In genomic region chr2:13011472-13011871, GRCm38 (mm10) we compare ENCODE assay signal across 8 mouse cellular contexts. TPM values are rescaled to one million over a fixed set of nuclear protein-coding genes. Genes with fewer than 3 reads are reported as not detected.
DNase-seq lines count a peak whose midpoint lies in the region; ATAC-seq and TF ChIP-seq lines count a peak whose summit lies in the region.

TSS of gene C1ql3 (minus strand) at chr2:13011806.

- WGBS in kidney, embryonic 14.5 days, result 1% methylated on average over 19 of the region's 19 CpGs
- WGBS in heart, postnatal 0 days, result 2% methylated on average over 19 of the region's 19 CpGs
- WGBS in midbrain, embryonic 11.5 days, result 2% methylated on average over 19 of the region's 19 CpGs
- WGBS in stomach, postnatal 0 days, result 2% methylated on average over 19 of the region's 19 CpGs

- H3K9me3 ChIP-seq in kidney, embryonic 14.5 days (ENCODE audit: control insufficient read depth, low read length), result no peaks in the 10 kb centered on the region
- H3K9me3 ChIP-seq in heart, postnatal 0 days (replicated peaks; ENCODE audit: control insufficient read depth, low read length), result no peaks in the 10 kb centered on the region
- no peaks in the 10 kb centered on the region for H3K9me3 ChIP-seq in midbrain, embryonic 11.5 days (ENCODE audit: control insufficient read depth, low read length)
- H3K9me3 ChIP-seq in stomach, postnatal 0 days (ENCODE audit: control insufficient read depth, low read length), result no peaks in the 10 kb centered on the region

- no peak for TF ChIP-seq EP300 in heart, postnatal 0 days (IDR thresholded peaks at IDR 0.05; ENCODE audit: low read depth)
- TF ChIP-seq EP300 in stomach, postnatal 0 days (optimal IDR thresholded peaks at IDR 0.05), result no peak

- peak within 1 kb of the TSS; percentile 96 for H3K4me2 ChIP-seq in kidney, embryonic 14.5 days (replicated peaks; ENCODE audit: low read depth, low read length)
- peak within 1 kb of the TSS; percentile 99 for H3K4me2 ChIP-seq in heart, postnatal 0 days (ENCODE audit: low read depth, low read length)
- H3K4me2 ChIP-seq in midbrain, embryonic 11.5 days, result peak within 1 kb of the TSS; percentile 98
- H3K4me2 ChIP-seq in stomach, postnatal 0 days (replicated peaks; ENCODE audit: low read depth), result peak within 1 kb of the TSS; percentile 98

- no peak within 1 kb of the TSS for H3K27ac ChIP-seq in kidney, embryonic 14.5 days (ENCODE audit: low read depth, low read length)
- H3K27ac ChIP-seq in heart, postnatal 0 days (ENCODE audit: low read depth), result no peak within 1 kb of the TSS
- H3K27ac ChIP-seq in midbrain, embryonic 11.5 days (ENCODE audit: low read depth, low read length), result no peak within 1 kb of the TSS
- H3K27ac ChIP-seq in stomach, postnatal 0 days (replicated peaks), result no peak within 1 kb of the TSS

- no peaks in the 10 kb centered on the region for H3K36me3 ChIP-seq in kidney, embryonic 14.5 days (ENCODE audit: control insufficient read depth, insufficient read depth, low read length)
- H3K36me3 ChIP-seq in heart, postnatal 0 days (replicated peaks; ENCODE audit: control insufficient read depth, insufficient read depth, low read length), result no peaks in the 10 kb centered on the region
- no peaks in the 10 kb centered on the region for H3K36me3 ChIP-seq in midbrain, embryonic 11.5 days (ENCODE audit: control insufficient read depth, insufficient read depth, low read length)
- no peaks in the 10 kb centered on the region for H3K36me3 ChIP-seq in stomach, postnatal 0 days (ENCODE audit: control insufficient read depth, insufficient read depth, low read length)

- H3K9ac ChIP-seq in kidney, embryonic 14.5 days (ENCODE audit: low read depth, low read length), result peak within 1 kb of the TSS; percentile 51
- peak within 1 kb of the TSS; percentile 40; the same call in 1 of the 2 replicates for H3K9ac ChIP-seq in heart, postnatal 0 days (replicated peaks; ENCODE audit: low read depth, low read length)
- peak within 1 kb of the TSS; percentile 59 for H3K9ac ChIP-seq in midbrain, embryonic 11.5 days (ENCODE audit: low read length)
- H3K9ac ChIP-seq in stomach, postnatal 0 days (ENCODE audit: low read length), result peak within 1 kb of the TSS; percentile 43

- peak within 1 kb of the TSS; percentile 53 for H3K4me3 ChIP-seq in kidney, embryonic 14.5 days (ENCODE audit: low read length)
- H3K4me3 ChIP-seq in heart, postnatal 0 days (ENCODE audit: low read depth, low read length), result peak within 1 kb of the TSS; percentile 62
- peak within 1 kb of the TSS; percentile 63 for H3K4me3 ChIP-seq in midbrain, embryonic 11.5 days (ENCODE audit: low read depth, low read length)
- peak within 1 kb of the TSS; percentile 58 for H3K4me3 ChIP-seq in stomach, postnatal 0 days (ENCODE audit: low read depth, low read length)

- peaks cover 14% of the 10 kb centered on the region for H3K4me1 ChIP-seq in kidney, embryonic 14.5 days (ENCODE audit: control insufficient read depth, insufficient read depth, low read length)
- H3K4me1 ChIP-seq in heart, postnatal 0 days (ENCODE audit: control insufficient read depth, insufficient read depth), result peaks cover 24% of the 10 kb centered on the region
- H3K4me1 ChIP-seq in midbrain, embryonic 11.5 days (ENCODE audit: control insufficient read depth, insufficient read depth, low read length), result peaks cover 14% of the 10 kb centered on the region
- H3K4me1 ChIP-seq in stomach, postnatal 0 days (replicated peaks; ENCODE audit: control insufficient read depth, insufficient read depth), result peaks cover 8% of the 10 kb centered on the region; the same call in 1 of the 2 replicates

- no peak for ATAC-seq in kidney, embryonic 14.5 days (ENCODE audit: low FRiP score, low TSS enrichment)
- ATAC-seq in heart, postnatal 0 days (ENCODE audit: insufficient read depth, low read depth), result no peak
- 0 out of 2 replicates have a peak, but pooled peaks have one; percentile 38 for ATAC-seq in midbrain, embryonic 11.5 days (ENCODE audit: low FRiP score)
- ATAC-seq in stomach, postnatal 0 days (ENCODE audit: low FRiP score, low TSS enrichment), result no peak
- no peak for ATAC-seq in monocyte, adult 5-6 weeks (replicated peaks; ENCODE audit: insufficient number of reproducible peaks, low FRiP score, low TSS enrichment, poor library complexity, severe bottlenecking)

- no peak for DNase-seq in kidney, adult 18-20 months
- DNase-seq in embryo, embryonic 11 days, result peak; percentile 44
- DNase-seq in heart, postnatal 0 days (ENCODE audit: low spot score), result no peak
- DNase-seq in left cerebral cortex, adult 11 months (ENCODE audit: low spot score), result peak; percentile 67
- DNase-seq in midbrain, embryonic 11.5 days (ENCODE audit: low spot score, missing footprints), result peak; percentile 94
- DNase-seq in stomach, postnatal 0 days (ENCODE audit: low spot score), result no peak

- H3K27me3 ChIP-seq in kidney, embryonic 14.5 days (ENCODE audit: control insufficient read depth, insufficient read depth, low read length), result peaks cover 47% of the 10 kb centered on the region
- H3K27me3 ChIP-seq in heart, postnatal 0 days (ENCODE audit: control insufficient read depth, insufficient read depth, low read length), result peaks cover 26% of the 10 kb centered on the region
- peaks cover 45% of the 10 kb centered on the region for H3K27me3 ChIP-seq in midbrain, embryonic 11.5 days (ENCODE audit: control insufficient read depth, insufficient read depth, low read length)
- H3K27me3 ChIP-seq in stomach, postnatal 0 days (ENCODE audit: control insufficient read depth, insufficient read depth, low read length), result peaks cover 4% of the 10 kb centered on the region; the same call in 1 of the 2 replicates

- no peak for TF ChIP-seq CTCF in heart, postnatal 0 days (IDR thresholded peaks at IDR 0.05; ENCODE audit: low read depth)
- TF ChIP-seq CTCF in stomach, postnatal 0 days (IDR thresholded peaks at IDR 0.05; ENCODE audit: low read depth), result no peak

RNA-seq across cellular contexts. Expression of gene C1ql3, which starts in this region (rescaled TPM):
- 0.64 and 0.92 TPM in 2 replicates for polyA plus RNA-seq in kidney, embryonic 14.5 days (2014; fragmentation: Nextera tagmentation; extraction: Ambion mirVana)
- total RNA-seq in heart, postnatal 0 days (2014; rRNA removed; ENCODE audit: low replicate concordance), result 0.89 TPM in 1 of 2 replicates, not detected in the other
- polyA plus RNA-seq in heart, postnatal 0 days (2015; fragmentation: Nextera tagmentation; extraction: Ambion mirVana), result 0.10 and 0.14 TPM in 2 replicates
- 0.92 and 1.2 TPM in 2 replicates for polyA plus RNA-seq in midbrain, embryonic 11.5 days (2014; fragmentation: Nextera tagmentation; extraction: Ambion mirVana)
- polyA plus RNA-seq in stomach, postnatal 0 days (2015; fragmentation: Nextera tagmentation; extraction: Ambion mirVana), result 0.19 and 0.24 TPM in 2 replicates
- 0.68 TPM in 1 of 3 replicates, not detected in the others for total RNA-seq in monocyte, adult 5-6 weeks (2017)

Comparison
In these comparisons a context has a peak if more than half of its experiments do, and no peak if none do; other contexts are left out.
1. DNase-seq: peak in embryo, embryonic 11 days (single experiment), left cerebral cortex, adult 11 months (single experiment) and midbrain, embryonic 11.5 days (single experiment); none in kidney, adult 18-20 months (single experiment), heart, postnatal 0 days (single experiment) and stomach, postnatal 0 days (single experiment).
2. Peak in every context shown above with its lines, with median percentiles within 50 percentile points of each other: H3K4me2 ChIP-seq, H3K4me3 ChIP-seq and H3K9ac ChIP-seq.